In the genomic region with DNA sequence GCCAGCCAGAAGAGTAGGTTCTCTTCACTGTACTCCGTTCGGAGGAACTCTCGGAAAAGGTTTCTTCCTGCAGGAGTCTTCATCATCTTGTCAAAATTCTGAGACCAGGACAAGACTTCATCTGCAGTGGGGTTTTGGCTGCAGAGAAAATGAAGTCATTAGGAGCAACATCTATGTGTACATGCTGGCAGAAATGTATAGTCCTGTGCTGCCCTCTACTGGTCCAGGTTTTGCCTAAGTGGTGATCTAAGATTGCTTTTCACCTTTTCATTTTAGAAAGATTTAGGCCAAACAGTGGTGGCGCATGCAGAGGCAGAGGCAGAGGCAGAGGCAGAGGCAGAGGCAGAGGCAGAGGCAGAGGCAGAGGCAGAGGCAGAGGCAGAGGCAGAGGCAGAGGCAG, we compare ENCODE assay signal across 8 mouse cellular contexts. TPM values are rescaled to one million over a fixed set of nuclear protein-coding genes. Genes with fewer than 3 reads are reported as not detected.
DNase-seq lines count a peak whose midpoint lies in the region.

No protein-coding gene starts in this region.

- DNase-seq in cerebellum, adult 8-10 months: peak; percentile 22
- no peak for DNase-seq in cerebellum, adult 9-11 months
- peak; percentile 33 to 52 for DNase-seq in left cerebral cortex, adult 18-20 months (ENCODE audit: low spot score in 2 of 2)
- DNase-seq in left cerebral cortex, adult 8-10 months (ENCODE audit: low spot score in 2 of 2): no peak
- peak; percentile 50 for DNase-seq in T-cell, adult 2 months (ENCODE audit: low spot score)
- DNase-seq in embryo, embryonic 11.5 days (ENCODE audit: low read depth, low spot score): peak; percentile 40
- DNase-seq in left cerebral cortex, postnatal 36 days (ENCODE audit: low spot score in 2 of 2): peak; percentile 11 to 17
- peak; percentile 36 to 52 for DNase-seq in right cerebral cortex, adult 2 months (ENCODE audit: low spot score in 2 of 2)

- intact Hi-C loops in left cerebral cortex, postnatal 36 days (cut with DNase I): loop anchor here (10.0 kb wide), 2 partner anchors 193 to 953 kb away; no protein-coding TSS in a partner anchor

RNA-seq across cellular contexts. Expression of a gene that starts 17.7 kb away (rescaled TPM):
- 10 to 100 TPM in 1 of 2 experiments, 1 to 10 TPM in 1; 9.9 to 11.9 TPM for total RNA-seq in left cerebral cortex, adult 18-20 months (2021)
- 10 to 100 TPM in 1 of 4 experiments, 1 to 10 TPM in 3; 8.8 to 10.3 (median 9.5) TPM for total RNA-seq in left cerebral cortex, adult 8-10 months (2022)
- 10 to 100 TPM in 1 of 2 experiments, 1 to 10 TPM in 1; 5.4 to 10.6 TPM for total RNA-seq in left cerebral cortex, postnatal 36 days (2021)

RNA-seq across cellular contexts. Expression of a gene that starts 36.0 kb away (rescaled TPM):
- under 1 TPM; 0.91 to 0.98 TPM for total RNA-seq in left cerebral cortex, adult 18-20 months (2021)
- 1 to 10 TPM; 1.1 to 2.3 (median 1.4) TPM for total RNA-seq in left cerebral cortex, adult 8-10 months (2022)
- total RNA-seq in left cerebral cortex, postnatal 36 days (2021): under 1 TPM; 0.68 to 0.91 TPM

Comparison
In these comparisons a context has a peak if more than half of its experiments do, and no peak if none do; other contexts are left out.
1. DNase-seq: peak in cerebellum, adult 8-10 months (single experiment), left cerebral cortex, adult 18-20 months (2 of 2), T-cell, adult 2 months (single experiment), embryo, embryonic 11.5 days (single experiment), left cerebral cortex, postnatal 36 days (2 of 2) and right cerebral cortex, adult 2 months (2 of 2); none in cerebellum, adult 9-11 months (single experiment) and left cerebral cortex, adult 8-10 months (0 of 2).